Mouse (Mus musculus) limb, embryonic 14.5 days (tissue): ENCODE results near the gene AC131692.1. TPM values are rescaled to one million over a fixed set of nuclear protein-coding genes. Genes with fewer than 3 reads are reported as not detected.

Experiments used
- ATAC-seq: fragments of 200-750 bp; cut with Nextera tagmentation; 2 replicates; pipeline ENCODE4 v1.8.0; 2017; ENCODE audit warnings: low read depth, moderate number of reproducible peaks, moderate TSS enrichment; ENCODE audit not compliant: low FRiP score
- DNase-seq: peaks from one replicate; pipeline ENCODE4 v3.0.0-alpha.2; 2015; ENCODE audit warnings: low spot score
- H3K27ac ChIP-seq: fragments of 300-500 bp; sonication (generic); replicated peaks from 2 replicates; pipeline ENCODE4 v1.5.1; 2014; ENCODE audit warnings: low read depth, mild to moderate bottlenecking, low read length, moderate library complexity, mixed read lengths
- H3K27me3 ChIP-seq: fragments of 300-500 bp; sonication (generic); 2 replicates; pipeline ENCODE4 v1.6.1; 2014; ENCODE audit warnings: low read length, mixed read lengths; ENCODE audit not compliant: control insufficient read depth, insufficient read depth
- H3K36me3 ChIP-seq: fragments of 300-500 bp; sonication (generic); 2 replicates; pipeline ENCODE4 v1.6.1; 2014; ENCODE audit warnings: mild to moderate bottlenecking, low read length, moderate library complexity, mixed read lengths; ENCODE audit not compliant: control insufficient read depth, insufficient read depth
- H3K4me1 ChIP-seq: fragments of 300-500 bp; sonication (generic); 2 replicates; pipeline ENCODE4 v1.6.1; 2014; ENCODE audit warnings: antibody characterized with exemption, low read length, mixed read lengths; ENCODE audit not compliant: control insufficient read depth, insufficient read depth
- H3K4me2 ChIP-seq: fragments of 300-500 bp; sonication (generic); replicated peaks from 2 replicates; pipeline ENCODE4 v1.6.1; 2014; ENCODE audit warnings: low read depth, mild to moderate bottlenecking, low read length, moderate library complexity; ENCODE audit not compliant: severe bottlenecking
- H3K4me3 ChIP-seq: fragments of 300-500 bp; sonication (generic); replicated peaks from 2 replicates; pipeline ENCODE4 v1.5.1; 2014; ENCODE audit warnings: low read length
- H3K9ac ChIP-seq: fragments of 300-500 bp; sonication (generic); 2 replicates; pipeline ENCODE4 v1.6.1; 2014; ENCODE audit warnings: mild to moderate bottlenecking, low read depth, low read length, moderate library complexity; ENCODE audit not compliant: severe bottlenecking
- H3K9me3 ChIP-seq: fragments of 300-500 bp; sonication (generic); 2 replicates; pipeline ENCODE4 v1.6.1; 2016; ENCODE audit warnings: low read length; ENCODE audit not compliant: control insufficient read depth
- POLR2A ChIP-seq: fragments of 200-500 bp; IDR thresholded peaks from 2 replicates; pipeline ENCODE4 v1.8.0; 2012; ENCODE audit warnings: inconsistent platforms, mild to moderate bottlenecking, moderate library complexity, borderline replicate concordance; ENCODE audit not compliant: insufficient read depth, insufficient read length; ENCODE audit errors: extremely low read depth
- WGBS: fragments of 180-500 bp; shearing (Covaris S2); extraction: QIAGEN DNeasy Blood & Tissue Kit; methylation state at CpG from one replicate; pipeline ENCODE4 v1.1.7; 2014; 5-methylcytosine and 5-hydroxymethylcytosine counted together
- polyA plus RNA-seq, 2 experiments: library from polyadenylated mRNA; depleted of rRNA in 1 of 2; stranded (reverse) in 1 of 2; unstranded in 1 of 2; fragments of >200 nt; fragmentation: Nextera tagmentation in 1 of 2; extraction: Ambion mirVana in 1 of 2; gene quantifications; 2 replicates each; pipeline versions ENCODE4 v1.2.1 to v1.2.3; 2012 to 2014

The AC131692.1 gene
- polyA plus RNA-seq, 2 experiments: 0.75 TPM; not detected in 1

DNA sequence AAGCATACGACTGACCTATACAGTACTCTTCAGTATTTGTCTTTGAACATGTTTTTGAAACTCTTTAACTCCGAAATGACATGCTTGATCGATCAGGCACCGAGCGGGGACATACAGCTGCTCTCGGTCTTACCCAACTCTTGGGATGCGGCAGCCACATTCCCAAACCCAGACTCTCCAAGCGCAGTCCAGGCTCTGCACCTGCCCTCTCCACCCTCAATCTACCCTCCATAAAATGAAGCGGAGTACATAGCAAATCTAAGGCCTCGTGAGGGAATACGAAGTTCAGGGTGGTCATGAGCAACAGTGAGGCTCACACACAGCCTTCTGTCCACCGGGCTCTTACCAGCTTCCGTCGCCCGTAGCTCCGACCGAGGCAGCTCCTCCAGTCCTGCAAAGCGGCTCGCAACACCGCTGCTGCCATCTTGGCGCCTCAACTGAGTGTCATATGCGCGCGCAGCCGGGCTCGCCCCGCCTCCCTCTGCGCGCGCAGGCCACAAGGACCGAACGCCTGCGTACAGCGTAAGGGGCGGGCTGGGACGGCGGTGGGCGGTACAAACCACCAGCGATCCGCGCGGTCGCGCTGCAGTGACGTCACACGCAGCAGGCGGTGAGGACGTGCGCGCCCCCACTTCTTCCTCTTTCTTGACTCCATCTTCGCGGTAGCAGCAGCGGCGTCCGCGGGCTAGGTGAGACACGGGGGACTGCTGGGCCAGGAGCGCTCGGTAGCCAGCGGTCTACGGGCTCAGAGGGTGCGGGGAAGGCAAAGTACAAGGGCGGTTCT, 36.7 kb upstream of the AC131692.1 start, which contains the start of the genes Mrpl49 and Fau:
Gene Mrpl49, minus strand, starts transcription at position 473 of the 784 bp plus-strand sequence.
Gene Fau, plus strand, starts transcription at position 532 of the 784 bp plus-strand sequence.
- ATAC-seq (peak; percentile 88), DNase-seq (peak; percentile 97)
- peaks cover 47% of the 10 kb centered on the region for H3K36me3 ChIP-seq
- no peaks in the 10 kb centered on the region for H3K9me3 ChIP-seq
- H3K27ac ChIP-seq: peak within 1 kb of the TSS; percentile 73
- peak within 1 kb of the TSS; percentile 76 for H3K9ac ChIP-seq
- H3K4me1 ChIP-seq: peaks cover 18% of the 10 kb centered on the region
- H3K27me3 ChIP-seq: no peaks in the 10 kb centered on the region
- WGBS: under 1% methylated on average over 58 of the region's 63 CpGs
- peak within 1 kb of the TSS; percentile 80 for H3K4me2 ChIP-seq
- H3K4me3 ChIP-seq: peak within 1 kb of the TSS; percentile 89
- peak; percentile 82; the same call in 1 of the 2 replicates for TF ChIP-seq POLR2A

DNA sequence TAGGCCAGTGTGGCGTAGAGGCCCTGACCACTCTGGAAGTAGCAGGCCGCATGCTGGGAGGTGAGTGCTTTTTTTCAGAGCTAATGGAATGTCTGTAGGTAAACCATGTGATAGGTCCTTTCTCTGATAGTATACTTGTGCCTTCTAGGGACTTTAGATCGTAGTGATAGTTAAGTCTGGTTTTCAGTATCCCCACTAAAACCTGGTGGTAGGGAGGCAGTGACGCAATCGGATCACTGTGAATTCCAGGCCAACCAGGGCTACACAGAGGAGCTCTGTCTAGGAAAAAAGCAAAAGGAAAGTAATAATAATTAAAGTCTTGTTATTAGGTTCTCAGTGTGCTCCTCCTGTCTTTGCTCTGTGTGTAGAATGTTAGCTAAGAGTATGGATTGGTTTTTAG, 35.7 kb upstream of the AC131692.1 start:
- H3K9ac ChIP-seq: peak overlapping the region; percentile 76
- no peak for DNase-seq
- H3K4me1 ChIP-seq: peaks cover 22% of the 10 kb centered on the region
- TF ChIP-seq POLR2A: no peak
- peak overlapping the region; percentile 80 for H3K4me2 ChIP-seq
- H3K36me3 ChIP-seq: peaks cover 37% of the 10 kb centered on the region
- peak overlapping the region; percentile 89 for H3K4me3 ChIP-seq
- H3K27me3 ChIP-seq: no peaks in the 10 kb centered on the region
- no peak for ATAC-seq
- no peaks in the 10 kb centered on the region for H3K9me3 ChIP-seq
- no peak overlapping the region for H3K27ac ChIP-seq
- 29% methylated on average over 5 of the region's 5 CpGs for whole genome bisulfite sequencing

DNA sequence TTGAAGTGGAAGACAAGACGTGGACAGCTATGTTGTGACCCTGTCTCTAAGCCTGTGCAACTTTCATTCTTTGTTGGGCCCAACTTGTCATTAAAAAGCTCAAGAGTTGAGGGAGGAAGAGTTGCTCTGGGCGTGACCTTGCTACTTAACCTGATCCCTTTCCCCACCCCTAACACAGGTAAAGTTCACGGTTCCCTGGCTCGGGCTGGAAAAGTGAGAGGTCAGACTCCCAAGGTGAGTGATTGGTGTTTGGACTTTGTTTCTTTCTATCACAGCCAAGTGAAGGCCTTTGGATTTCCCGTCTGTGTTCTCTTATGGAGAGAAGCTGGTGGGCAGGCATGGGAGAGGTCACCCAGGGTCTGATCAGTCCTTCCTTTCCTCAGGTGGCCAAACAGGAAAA, 35.3 kb upstream of the AC131692.1 start:
- ATAC-seq: no peak
- Histone ChIP-seq H3K27me3 (no peaks in the 10 kb centered on the region), H3K36me3 (peaks cover 33% of the 10 kb centered on the region), H3K27ac (no peak overlapping the region), H3K4me3 (peak overlapping the region; percentile 89), H3K9me3 (no peaks in the 10 kb centered on the region), H3K9ac (peak overlapping the region; percentile 16; the same call in 1 of the 2 replicates), H3K4me2 (peak overlapping the region; percentile 80), H3K4me1 (peaks cover 22% of the 10 kb centered on the region)
- TF ChIP-seq POLR2A: no peak
- no peak for DNase-seq
- 82% methylated on average over 5 of the region's 5 CpGs for WGBS

DNA sequence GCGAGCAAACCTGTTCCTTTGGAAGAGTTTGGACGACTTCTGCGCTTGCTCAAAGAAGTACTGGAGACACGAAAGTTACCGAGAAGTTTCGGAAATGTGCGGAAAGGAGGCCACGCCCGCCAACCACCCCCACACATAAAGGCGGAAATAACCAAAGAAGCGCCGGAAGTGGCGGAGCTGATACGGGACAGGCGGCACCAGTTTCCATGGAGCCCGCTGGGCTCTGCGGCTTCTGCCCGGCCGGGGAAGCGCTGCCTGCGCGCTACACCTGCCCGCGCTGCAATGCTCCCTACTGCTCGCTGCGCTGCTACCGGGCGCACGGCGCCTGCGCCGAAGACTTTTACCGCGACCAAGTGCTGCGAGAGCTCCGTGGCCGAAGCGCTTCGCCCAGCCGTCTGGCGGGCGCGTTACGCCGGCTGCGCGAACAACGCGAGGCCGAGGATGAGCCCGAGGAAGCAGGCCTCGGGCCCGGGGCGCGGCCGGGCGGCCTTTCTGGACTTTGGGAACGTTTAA, 33.1 kb upstream of the AC131692.1 start, which contains the start of gene Znhit2:
Gene Znhit2, plus strand, starts transcription at position 172 of the 513 bp plus-strand sequence.
- ATAC-seq: peak; percentile 76
- Histone ChIP-seq H3K4me3 (peak within 1 kb of the TSS; percentile 83), H3K4me1 (peaks cover 22% of the 10 kb centered on the region), H3K27me3 (no peaks in the 10 kb centered on the region), H3K9me3 (no peaks in the 10 kb centered on the region), H3K9ac (peak within 1 kb of the TSS; percentile 90), H3K27ac (peak within 1 kb of the TSS; percentile 91), H3K4me2 (peak within 1 kb of the TSS; percentile 98), H3K36me3 (peaks cover 18% of the 10 kb centered on the region; the same call in 1 of the 2 replicates)
- peak; percentile 97 for DNase-seq
- 0 out of 2 replicates have a peak, but pooled peaks have one; percentile 37 for TF ChIP-seq POLR2A
- under 1% methylated on average over 55 of the region's 58 CpGs for WGBS

DNA sequence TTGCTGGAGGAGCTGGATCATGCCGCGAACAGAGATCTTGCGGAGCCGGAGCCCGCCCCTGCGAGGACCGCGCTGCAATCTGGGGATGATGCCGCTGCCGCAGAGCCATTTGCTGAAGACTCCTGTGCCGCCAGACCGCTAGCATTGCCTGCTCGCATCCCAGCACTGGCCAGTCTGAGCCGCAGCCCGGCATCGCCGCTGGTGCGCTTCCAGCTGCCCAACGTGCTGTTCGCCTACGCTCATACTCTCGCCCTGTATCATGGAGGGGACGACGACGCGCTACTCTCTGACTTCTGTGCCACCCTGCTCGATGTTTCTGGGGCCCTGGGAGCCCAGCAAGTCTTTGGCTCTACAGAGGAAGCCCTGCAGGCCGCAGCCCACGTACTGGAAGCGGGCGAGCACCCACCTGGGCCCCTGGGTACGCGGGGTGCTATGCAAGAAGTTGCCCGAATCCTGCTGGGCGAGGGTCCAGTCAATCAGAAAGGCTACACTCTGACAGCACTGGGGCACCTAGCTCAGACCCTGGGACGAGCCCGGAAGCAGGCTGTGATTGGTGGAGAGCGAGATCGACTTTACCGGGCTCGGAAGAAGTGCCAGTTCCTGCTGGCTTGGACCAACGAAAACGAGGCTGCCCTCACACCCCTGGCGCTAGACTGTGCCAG, 32.4 kb upstream of the AC131692.1 start:
- no peak for TF ChIP-seq POLR2A
- H3K4me1 ChIP-seq: peaks cover 24% of the 10 kb centered on the region
- under 1% methylated on average over 36 of the region's 44 CpGs for WGBS

More for the DNA sequence above, 32.4 kb upstream of the AC131692.1 start:
- Histone ChIP-seq H3K4me3 (peak overlapping the region; percentile 83), H3K27ac (peak overlapping the region; percentile 91), H3K9me3 (no peaks in the 10 kb centered on the region), H3K4me2 (peak overlapping the region; percentile 98), H3K27me3 (no peaks in the 10 kb centered on the region), H3K9ac (peak overlapping the region; percentile 90), H3K36me3 (peaks cover 18% of the 10 kb centered on the region; the same call in 1 of the 2 replicates)
- DNase-seq: no peak
- no peak for ATAC-seq
